Mouse (Mus musculus): ENCODE results near the gene 4921536K21Rik. TPM values are rescaled to one million over a fixed set of nuclear protein-coding genes. Genes with fewer than 3 reads are reported as not detected.

4921536K21Rik gene
- polyA plus RNA-seq, 1 experiment: 0.89 TPM

DNA sequence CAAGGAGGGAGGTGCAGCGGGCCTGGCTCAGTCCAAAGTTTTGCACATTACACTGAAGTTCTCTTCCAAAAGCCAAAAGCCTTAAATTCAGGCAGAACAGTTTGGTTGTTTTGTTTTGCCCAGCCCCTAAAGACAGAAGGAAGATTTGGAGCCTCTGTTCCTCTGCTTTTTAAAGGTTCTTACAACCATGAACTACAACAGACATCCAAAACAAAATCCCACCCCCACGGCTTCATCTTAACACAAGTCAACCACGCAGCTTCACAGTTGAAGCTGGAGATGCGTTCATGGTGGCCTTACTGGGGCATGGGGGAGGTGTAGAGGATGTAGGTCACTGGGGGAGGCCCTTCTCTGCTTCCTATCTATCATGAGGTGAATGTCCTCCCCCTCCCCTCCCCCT is 43.0 kb downstream of the 4921536K21Rik start:
- TF ChIP-seq CEBPB (IDR thresholded peaks at IDR 0.05; ENCODE audit: low read depth): no peak
- Histone ChIP-seq H3K4me3 (ENCODE audit: insufficient read depth, poor library complexity, severe bottlenecking) (no peak overlapping the region), H3ac (ENCODE audit: control insufficient read depth, insufficient read length, low read depth) (no peak overlapping the region), H3K27me3 (ENCODE audit: control insufficient read depth, insufficient read depth, insufficient read length) (no peaks in the 10 kb centered on the region), H3K36me3 (ENCODE audit: control insufficient read depth, insufficient read depth) (no peaks in the 10 kb centered on the region), H3K79me2 (ENCODE audit: control insufficient read depth, insufficient read depth) (no peaks in the 10 kb centered on the region), H3K79me3 (ENCODE audit: low read depth) (no peaks in the 10 kb centered on the region)

DNA sequence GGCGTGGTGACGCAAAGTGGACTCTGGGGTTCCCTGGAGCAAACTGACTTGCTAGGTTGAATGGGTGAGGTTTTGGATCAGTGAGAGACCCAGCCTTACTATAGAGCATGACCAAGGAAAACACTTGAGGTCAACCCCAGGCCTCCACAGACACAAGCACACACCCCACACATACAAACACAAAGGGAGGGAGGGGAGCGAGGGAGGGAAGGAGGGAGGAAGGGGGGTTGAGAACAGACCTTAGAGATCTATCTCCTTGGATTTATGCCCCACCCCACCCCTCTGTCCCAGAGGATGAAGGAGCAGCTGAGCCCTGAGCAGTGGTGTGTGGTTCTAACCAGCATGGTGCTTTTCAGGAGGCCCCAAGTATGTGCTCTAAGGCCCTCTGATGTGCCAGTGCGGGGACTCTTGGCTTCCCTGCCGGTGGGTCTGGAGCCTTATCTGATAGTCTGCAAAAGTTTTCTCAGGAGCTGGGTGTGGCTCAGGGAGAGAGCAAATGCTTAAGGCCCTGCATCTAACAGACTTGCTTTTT is 44.1 kb downstream of the 4921536K21Rik start:
- no peaks in the 10 kb centered on the region for H3K36me3 ChIP-seq (ENCODE audit: control insufficient read depth, insufficient read depth)
- H3K79me2 ChIP-seq (ENCODE audit: control insufficient read depth, insufficient read depth): no peaks in the 10 kb centered on the region
- H3K4me3 ChIP-seq (ENCODE audit: insufficient read depth, poor library complexity, severe bottlenecking): no peak overlapping the region
- TF ChIP-seq MYOG (IDR thresholded peaks at IDR 0.05; ENCODE audit: control insufficient read depth, extremely low read depth, insufficient read length) (no peak), FOSL1 (IDR thresholded peaks at IDR 0.05; ENCODE audit: insufficient read depth, low read length, poor library complexity, severe bottlenecking) (no peak), MAX (IDR thresholded peaks at IDR 0.05) (no peak), MYOD1 (IDR thresholded peaks at IDR 0.05; ENCODE audit: control insufficient read depth, insufficient read length, low read depth) (no peak), CEBPB (IDR thresholded peaks at IDR 0.05; ENCODE audit: low read depth) (no peak), USF1 (IDR thresholded peaks at IDR 0.05; ENCODE audit: low read depth) (no peak), CTCF (IDR thresholded peaks at IDR 0.05; ENCODE audit: control insufficient read depth, insufficient read depth, insufficient read length) (no peak)
- H3K27me3 ChIP-seq (ENCODE audit: control insufficient read depth, insufficient read depth, insufficient read length): no peaks in the 10 kb centered on the region
- no peaks in the 10 kb centered on the region for H3K79me3 ChIP-seq (ENCODE audit: low read depth)
- H3ac ChIP-seq (ENCODE audit: control insufficient read depth, insufficient read length, low read depth): no peak overlapping the region

DNA sequence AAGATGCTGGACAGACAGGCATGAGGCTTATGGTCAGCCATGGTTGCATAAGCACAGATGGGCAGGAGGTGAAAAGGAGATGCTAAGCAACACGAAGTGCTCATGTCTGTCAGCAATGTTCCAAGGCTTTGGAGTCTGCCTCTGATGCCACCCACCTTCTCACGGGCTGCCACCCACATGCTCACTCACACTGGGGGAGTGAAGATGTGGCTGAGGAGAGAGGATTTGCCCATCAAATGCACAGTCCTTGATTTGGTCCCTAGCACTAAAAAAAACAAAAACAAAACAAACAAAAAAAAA is 44.6 kb downstream of the 4921536K21Rik start:
- Histone ChIP-seq H3K79me2 (ENCODE audit: control insufficient read depth, insufficient read depth) (no peaks in the 10 kb centered on the region), H3K36me3 (ENCODE audit: control insufficient read depth, insufficient read depth) (no peaks in the 10 kb centered on the region), H3ac (ENCODE audit: control insufficient read depth, insufficient read length, low read depth) (no peak overlapping the region), H3K4me3 (ENCODE audit: insufficient read depth, poor library complexity, severe bottlenecking) (no peak overlapping the region), H3K79me3 (ENCODE audit: low read depth) (no peaks in the 10 kb centered on the region), H3K27me3 (ENCODE audit: control insufficient read depth, insufficient read depth, insufficient read length) (no peaks in the 10 kb centered on the region)
- TF ChIP-seq USF1 (IDR thresholded peaks at IDR 0.05; ENCODE audit: low read depth): no peak
- TF ChIP-seq FOSL1 (IDR thresholded peaks at IDR 0.05; ENCODE audit: insufficient read depth, low read length, poor library complexity, severe bottlenecking): no peak
- TF ChIP-seq CTCF (IDR thresholded peaks at IDR 0.05; ENCODE audit: control insufficient read depth, insufficient read depth, insufficient read length): no peak
- no peak for TF ChIP-seq MYOD1 (IDR thresholded peaks at IDR 0.05; ENCODE audit: control insufficient read depth, insufficient read length, low read depth)
- no peak for TF ChIP-seq MYOG (IDR thresholded peaks at IDR 0.05; ENCODE audit: control insufficient read depth, extremely low read depth, insufficient read length)
- TF ChIP-seq CEBPB (IDR thresholded peaks at IDR 0.05; ENCODE audit: low read depth): no peak
- no peak for TF ChIP-seq MAX (IDR thresholded peaks at IDR 0.05)

DNA sequence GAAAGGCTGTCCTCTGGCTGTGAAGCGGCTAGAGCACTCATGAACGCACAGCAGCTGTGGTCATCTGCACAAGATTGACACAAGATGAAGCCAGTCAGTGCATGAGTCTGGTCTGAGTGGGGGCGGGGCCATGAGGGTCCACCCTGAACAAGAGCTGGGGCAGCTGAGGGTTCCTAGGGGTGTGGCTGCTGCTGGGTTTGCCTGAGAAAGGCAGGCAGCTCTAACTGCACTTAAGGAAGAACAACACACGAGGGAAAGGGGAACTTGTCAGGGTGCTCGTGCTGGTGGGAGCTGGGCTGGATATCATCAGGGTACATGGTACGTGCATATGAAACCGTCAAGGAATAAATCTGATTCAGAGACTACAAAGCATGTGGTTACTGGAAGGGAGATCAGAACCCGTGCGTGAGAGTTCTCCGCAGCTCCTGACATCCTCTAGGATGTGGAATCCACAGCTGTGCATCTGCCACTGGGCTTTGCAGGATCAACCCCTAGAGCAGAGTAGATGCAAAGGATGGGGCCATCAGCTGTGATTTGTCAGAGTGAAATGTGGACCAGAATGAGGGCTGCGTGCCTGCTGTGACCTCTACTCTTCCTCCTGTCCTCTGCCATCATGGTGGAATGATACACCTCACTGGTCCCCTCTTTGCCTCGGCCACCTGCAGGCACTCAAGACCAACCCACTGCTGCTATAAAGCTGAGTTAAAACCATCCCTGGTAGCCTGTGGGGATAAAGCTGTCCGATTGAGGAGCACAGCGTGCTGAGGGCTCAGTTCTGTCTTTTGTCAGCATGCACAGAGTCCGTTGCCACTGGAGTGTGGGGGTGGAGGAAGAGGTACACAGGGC is 45.2 kb downstream of the 4921536K21Rik start:
- TF ChIP-seq MYOD1 (IDR thresholded peaks at IDR 0.05; ENCODE audit: control insufficient read depth, insufficient read length, low read depth) (no peak), MAX (IDR thresholded peaks at IDR 0.05) (no peak), USF1 (IDR thresholded peaks at IDR 0.05; ENCODE audit: low read depth) (no peak), CEBPB (IDR thresholded peaks at IDR 0.05; ENCODE audit: low read depth) (no peak), MYOG (IDR thresholded peaks at IDR 0.05; ENCODE audit: control insufficient read depth, extremely low read depth, insufficient read length) (no peak), FOSL1 (IDR thresholded peaks at IDR 0.05; ENCODE audit: insufficient read depth, low read length, poor library complexity, severe bottlenecking) (no peak), CTCF (IDR thresholded peaks at IDR 0.05; ENCODE audit: control insufficient read depth, insufficient read depth, insufficient read length) (no peak)
- Histone ChIP-seq H3ac (ENCODE audit: control insufficient read depth, insufficient read length, low read depth) (no peak overlapping the region), H3K4me3 (ENCODE audit: insufficient read depth, poor library complexity, severe bottlenecking) (no peak overlapping the region), H3K27me3 (ENCODE audit: control insufficient read depth, insufficient read depth, insufficient read length) (no peaks in the 10 kb centered on the region), H3K36me3 (ENCODE audit: control insufficient read depth, insufficient read depth) (no peaks in the 10 kb centered on the region), H3K79me2 (ENCODE audit: control insufficient read depth, insufficient read depth) (no peaks in the 10 kb centered on the region), H3K79me3 (ENCODE audit: low read depth) (no peaks in the 10 kb centered on the region)

DNA sequence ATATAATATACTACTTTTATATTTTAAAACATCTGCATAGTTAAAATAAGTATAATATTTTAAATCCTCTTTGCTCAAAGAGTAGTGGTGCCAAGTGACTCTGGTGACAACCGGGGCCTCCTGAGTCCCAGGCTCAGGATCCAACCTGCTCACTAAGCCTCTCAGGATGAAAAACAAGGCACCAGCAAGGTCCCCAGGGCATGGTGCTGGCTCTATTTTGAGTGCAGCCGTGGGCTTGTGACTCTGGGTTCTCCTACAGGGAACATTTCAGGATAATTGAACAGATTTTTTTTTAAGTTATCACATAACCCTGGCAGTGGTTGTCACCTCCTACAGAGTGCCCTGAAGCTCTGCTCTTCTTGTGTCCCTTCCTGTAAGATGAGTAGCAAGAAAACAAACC is 48.5 kb downstream of the 4921536K21Rik start:
- Histone ChIP-seq H3K36me3 (ENCODE audit: control insufficient read depth, insufficient read depth) (no peaks in the 10 kb centered on the region), H3K79me2 (ENCODE audit: control insufficient read depth, insufficient read depth) (no peaks in the 10 kb centered on the region), H3ac (ENCODE audit: control insufficient read depth, insufficient read length, low read depth) (no peak overlapping the region), H3K79me3 (ENCODE audit: low read depth) (no peaks in the 10 kb centered on the region), H3K27me3 (ENCODE audit: control insufficient read depth, insufficient read depth, insufficient read length) (no peaks in the 10 kb centered on the region), H3K4me3 (ENCODE audit: insufficient read depth, poor library complexity, severe bottlenecking) (no peak overlapping the region)
- TF ChIP-seq CEBPB (IDR thresholded peaks at IDR 0.05; ENCODE audit: low read depth) (no peak), CTCF (IDR thresholded peaks at IDR 0.05; ENCODE audit: control insufficient read depth, insufficient read depth, insufficient read length) (no peak), MYOD1 (IDR thresholded peaks at IDR 0.05; ENCODE audit: control insufficient read depth, insufficient read length, low read depth) (no peak), USF1 (IDR thresholded peaks at IDR 0.05; ENCODE audit: low read depth) (no peak), MYOG (IDR thresholded peaks at IDR 0.05; ENCODE audit: control insufficient read depth, extremely low read depth, insufficient read length) (no peak), MAX (IDR thresholded peaks at IDR 0.05) (no peak), FOSL1 (IDR thresholded peaks at IDR 0.05; ENCODE audit: insufficient read depth, low read length, poor library complexity, severe bottlenecking) (no peak)

Data from C2C12 (cell line).